Mouse (Mus musculus) spleen, adult 2 months (tissue): ENCODE data around the gene Grik4. TPM values are rescaled to one million over a fixed set of nuclear protein-coding genes. Genes with fewer than 3 reads are reported as not detected.

ENCODE experiments used
- DNase-seq, 2 experiments: peaks; one replicate each; pipeline versions ENCODE4 v3.0.0 to v3.0.0-alpha.2; 2012 to 2021; ENCODE audit warnings: low spot score in 2 of 2, low read depth in 1 of 2
- H3K27ac ChIP-seq: fragments of 200-500 bp; 2 replicates; pipeline ENCODE4 v1.5.1; 2012; ENCODE audit warnings: low read length, inconsistent platforms; ENCODE audit not compliant: insufficient read depth
- H3K27me3 ChIP-seq: fragments of 200-500 bp; 2 replicates; pipeline ENCODE4 v1.6.1; 2012; ENCODE audit warnings: mild to moderate bottlenecking, moderate library complexity, low read length, inconsistent platforms; ENCODE audit not compliant: control insufficient read depth, insufficient read depth
- H3K36me3 ChIP-seq: fragments of 200-500 bp; 2 replicates; pipeline ENCODE4 v1.6.1; 2012; ENCODE audit warnings: mild to moderate bottlenecking, low read length, inconsistent platforms; ENCODE audit not compliant: control insufficient read depth, insufficient read depth
- H3K4me1 ChIP-seq: fragments of 200-500 bp; 2 replicates; pipeline ENCODE4 v1.6.1; 2011; ENCODE audit warnings: inconsistent platforms; ENCODE audit not compliant: control insufficient read depth, insufficient read depth, insufficient read length
- H3K4me3 ChIP-seq: fragments of 200-500 bp; 2 replicates; pipeline ENCODE4 v1.5.1; 2011; ENCODE audit warnings: mild to moderate bottlenecking, inconsistent platforms; ENCODE audit not compliant: insufficient read depth, insufficient read length; ENCODE audit errors: extremely low read depth
- CTCF ChIP-seq: fragments of 200-500 bp; IDR thresholded peaks from 2 replicates; pipeline ENCODE4 v1.5.1; 2011; ENCODE audit warnings: mild to moderate bottlenecking, inconsistent platforms; ENCODE audit not compliant: insufficient read depth, insufficient read length, insufficient replicate concordance; ENCODE audit errors: extremely low read depth
- POLR2A ChIP-seq: fragments of 200-500 bp; IDR thresholded peaks from 2 replicates; pipeline ENCODE4 v1.6.1; 2011; ENCODE audit warnings: low read depth, low read length, inconsistent platforms
- WGBS: fragments of 180-500 bp; shearing (Covaris S2); methylation state at CpG from one replicate; pipeline ENCODE4 v1.1.7; 2018; 5-methylcytosine and 5-hydroxymethylcytosine counted together
- polyA plus RNA-seq: library from polyadenylated mRNA; depleted of rRNA; stranded (reverse); fragments of >200 nt; gene quantifications from 2 replicates; pipeline ENCODE4 v1.2.3, GENCODE M21; 2012

The Grik4 gene
- polyA plus RNA-seq, 1 experiment, result 0.19 TPM

DNA sequence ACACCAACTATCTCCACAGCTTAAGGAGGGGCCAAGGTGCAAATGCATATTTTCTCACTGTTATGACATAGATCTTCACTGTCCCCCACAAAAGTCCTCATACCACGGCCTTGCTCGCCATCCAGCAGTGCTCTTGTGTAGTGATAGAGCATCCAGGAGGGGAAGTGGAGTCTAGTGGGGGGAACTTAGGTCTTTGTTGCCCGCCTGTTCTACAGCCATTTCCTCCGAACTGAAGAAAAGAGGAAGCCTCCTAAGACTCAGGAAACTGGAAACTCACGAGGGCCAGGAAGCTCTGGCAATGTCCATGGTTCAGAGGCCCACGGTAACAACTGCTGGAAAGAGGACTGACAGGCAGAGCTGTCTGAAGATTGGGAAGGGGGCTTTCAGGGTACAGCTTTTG, 106.8 kb downstream of the Grik4 start:
- 16% methylated on average over 6 of the region's 6 CpGs for WGBS
- DNase-seq, result no peak
- Histone ChIP-seq H3K4me1 (peaks cover 14% of the 10 kb centered on the region; the same call in 1 of the 2 replicates), H3K27ac (no peak overlapping the region), H3K36me3 (no peaks in the 10 kb centered on the region), H3K27me3 (no peaks in the 10 kb centered on the region), H3K4me3 (no peak overlapping the region)
- TF ChIP-seq CTCF, result no peak
- TF ChIP-seq POLR2A, result no peak

DNA sequence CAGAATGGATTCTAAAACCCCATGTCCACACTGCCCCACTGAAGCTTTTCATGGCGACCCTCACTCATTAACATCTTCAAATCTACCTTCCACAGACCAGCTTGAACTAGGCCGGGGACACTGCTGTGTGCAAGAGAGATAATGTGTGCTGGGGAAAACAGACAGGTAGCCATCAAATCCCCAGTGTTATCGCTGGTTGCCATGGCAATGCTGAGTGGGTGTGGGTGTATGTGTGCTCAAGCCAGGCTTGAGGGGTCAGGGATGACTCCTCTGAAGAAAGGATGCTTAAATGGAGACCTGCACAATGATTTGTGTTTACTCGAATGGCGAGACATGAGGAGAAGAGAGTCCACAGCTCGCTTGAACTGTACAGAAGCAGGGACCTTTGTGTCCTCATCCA, 112.7 kb downstream of the Grik4 start:
- Histone ChIP-seq H3K36me3 (no peaks in the 10 kb centered on the region), H3K27ac (no peak overlapping the region), H3K27me3 (no peaks in the 10 kb centered on the region), H3K4me3 (no peak overlapping the region), H3K4me1 (no peaks in the 10 kb centered on the region)
- TF ChIP-seq POLR2A (no peak), CTCF (no peak)
- DNase-seq, result no peak
- WGBS, result 87% methylated on average over 6 of the region's 6 CpGs

DNA sequence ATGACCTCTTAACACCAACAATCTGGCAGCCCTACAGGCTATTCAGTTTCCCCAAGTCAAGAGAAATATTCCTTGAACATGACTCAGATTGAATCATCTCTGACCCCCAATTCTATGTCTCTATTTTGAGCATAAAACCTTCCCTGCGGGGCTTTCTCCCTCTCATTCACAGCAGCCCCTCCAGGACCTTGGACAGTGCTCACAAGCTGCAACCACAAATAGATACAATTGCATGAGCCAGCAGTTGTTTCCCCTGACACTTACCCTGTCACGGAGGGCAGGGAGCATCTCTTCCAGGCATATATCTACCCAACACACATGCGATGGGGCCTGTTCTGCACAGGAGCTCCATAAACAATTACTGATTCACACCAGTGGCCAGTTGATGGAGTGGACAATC, 125.0 kb downstream of the Grik4 start:
- WGBS, result 61% methylated on average over 3 of the region's 3 CpGs
- no peak overlapping the region for H3K4me3 ChIP-seq
- no peaks in the 10 kb centered on the region for H3K4me1 ChIP-seq
- H3K36me3 ChIP-seq, result no peaks in the 10 kb centered on the region
- TF ChIP-seq POLR2A (no peak), CTCF (no peak)
- H3K27me3 ChIP-seq, result no peaks in the 10 kb centered on the region
- no peak overlapping the region for H3K27ac ChIP-seq
- no peak for DNase-seq

- H3K27me3 ChIP-seq, result no peaks in the 10 kb centered on the region
- no peak overlapping the region for H3K27ac ChIP-seq
- TF ChIP-seq CTCF (no peak), POLR2A (no peak)
- no peak for DNase-seq
- H3K36me3 ChIP-seq, result no peaks in the 10 kb centered on the region
- 87% methylated on average over 1 of the region's 1 CpGs for WGBS
- no peaks in the 10 kb centered on the region for H3K4me1 ChIP-seq
- H3K4me3 ChIP-seq, result no peak overlapping the region
Observed at GRCm38 (mm10) chr9:42816815-42817214, 127.5 kb downstream of the Grik4 start.

DNA sequence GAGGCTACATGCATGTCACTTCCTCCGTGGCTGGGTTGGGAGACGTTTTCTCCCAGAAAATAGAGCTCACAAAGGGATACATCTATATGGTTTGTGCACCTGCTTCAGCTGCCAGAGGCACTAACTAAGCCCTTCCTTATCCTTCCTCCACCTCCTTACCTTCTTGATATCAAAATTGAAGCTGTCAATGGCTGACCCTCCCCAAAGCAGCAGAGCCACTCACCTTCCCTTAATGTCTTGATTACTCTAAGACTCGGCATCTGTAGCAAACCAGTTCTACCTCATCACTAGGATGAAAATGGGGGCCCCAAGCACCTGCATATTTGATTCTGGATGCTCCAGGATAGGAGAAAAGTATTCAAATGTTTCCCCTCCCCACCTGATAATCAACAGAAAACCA, 135.1 kb downstream of the Grik4 start:
- Histone ChIP-seq H3K4me3 (no peak overlapping the region), H3K4me1 (no peaks in the 10 kb centered on the region), H3K36me3 (no peaks in the 10 kb centered on the region), H3K27ac (no peak overlapping the region), H3K27me3 (no peaks in the 10 kb centered on the region)
- TF ChIP-seq CTCF (no peak), POLR2A (no peak)
- no peak for DNase-seq
- 78% methylated on average over 3 of the region's 3 CpGs for WGBS

GRCm38 (mm10) chr9:42808394-42808793, 135.9 kb downstream of the Grik4 start:
- WGBS, result 70% methylated on average over 9 of the region's 9 CpGs
- Histone ChIP-seq H3K27ac (no peak overlapping the region), H3K27me3 (no peaks in the 10 kb centered on the region), H3K36me3 (no peaks in the 10 kb centered on the region), H3K4me1 (no peaks in the 10 kb centered on the region), H3K4me3 (no peak overlapping the region)
- no peak for DNase-seq
- TF ChIP-seq POLR2A (no peak), CTCF (no peak)

DNA sequence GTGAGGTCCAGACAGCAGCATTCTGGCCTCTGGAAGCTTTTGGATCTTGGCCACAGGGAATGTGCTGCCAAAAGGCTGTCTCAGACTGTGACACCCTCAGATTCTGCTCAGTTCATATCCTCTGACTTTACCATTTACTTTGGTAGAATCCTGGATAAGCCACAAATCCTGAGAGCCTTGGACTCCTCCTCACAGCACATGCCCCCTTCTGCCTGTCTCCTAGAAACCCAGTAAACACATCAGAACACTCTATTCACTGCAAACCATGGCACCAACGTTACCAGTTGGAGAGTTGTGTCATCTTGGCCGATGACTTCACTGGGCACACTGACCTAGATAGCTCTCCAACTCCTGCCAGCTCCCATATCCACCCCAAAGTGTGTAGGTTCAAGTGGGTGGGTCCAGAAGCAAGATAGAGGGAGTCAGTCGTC, 141.2 kb downstream of the Grik4 start:
- H3K36me3 ChIP-seq, result no peaks in the 10 kb centered on the region
- H3K4me1 ChIP-seq, result no peaks in the 10 kb centered on the region
- no peak overlapping the region for H3K27ac ChIP-seq
- no peak for TF ChIP-seq CTCF
- TF ChIP-seq POLR2A, result no peak
- no peak overlapping the region for H3K4me3 ChIP-seq
- WGBS, result 69% methylated on average over 3 of the region's 3 CpGs
- no peak for DNase-seq
- H3K27me3 ChIP-seq, result no peaks in the 10 kb centered on the region

GRCm38 (mm10) chr9:42801929-42802328, 142.4 kb downstream of the Grik4 start:
- no peak for DNase-seq
- H3K4me3 ChIP-seq, result no peak overlapping the region
- H3K4me1 ChIP-seq, result no peaks in the 10 kb centered on the region
- WGBS, result 87% methylated on average over 11 of the region's 11 CpGs
- TF ChIP-seq POLR2A (no peak), CTCF (no peak)
- no peaks in the 10 kb centered on the region for H3K36me3 ChIP-seq
- H3K27ac ChIP-seq, result no peak overlapping the region
- H3K27me3 ChIP-seq, result no peaks in the 10 kb centered on the region
